Mouse (Mus musculus) lung, postnatal 25 days (tissue): ENCODE measurements around the gene BC049352.

ENCODE experiments used
- DNase-seq: peaks from one replicate; pipeline ENCODE4 v3.0.0; 2022; ENCODE audit warnings: low spot score

The BC049352 gene

DNA sequence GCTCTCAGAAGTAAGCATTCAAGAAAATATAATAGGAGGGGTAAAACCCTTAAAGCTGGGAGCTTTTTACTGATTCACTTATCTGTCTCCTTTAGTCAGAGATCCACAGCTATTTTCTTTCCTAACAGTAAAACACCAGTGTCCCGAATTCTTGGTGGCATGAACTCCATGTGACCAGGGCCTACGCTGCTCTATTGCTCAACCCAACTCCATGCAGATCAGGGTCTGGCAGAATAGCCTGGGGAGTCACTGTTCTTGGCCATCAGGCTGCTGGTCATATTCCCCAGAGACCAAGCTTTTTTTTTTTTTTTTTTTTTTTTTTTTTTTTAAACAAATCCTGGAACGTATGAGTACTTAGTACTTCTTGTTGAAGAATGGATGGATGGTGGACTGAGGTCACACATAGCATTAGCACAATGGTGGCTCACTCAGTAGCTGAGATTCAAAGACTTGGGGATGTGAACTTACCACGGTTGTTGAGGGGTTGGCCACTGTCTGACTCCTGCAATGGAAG, 7.9 kb downstream of the BC049352 start:
- DNase-seq: no peak

- no peak for DNase-seq
Measured at GRCm38 (mm10) chr9:45195468-45195867, 13.7 kb downstream of the BC049352 start.

DNA sequence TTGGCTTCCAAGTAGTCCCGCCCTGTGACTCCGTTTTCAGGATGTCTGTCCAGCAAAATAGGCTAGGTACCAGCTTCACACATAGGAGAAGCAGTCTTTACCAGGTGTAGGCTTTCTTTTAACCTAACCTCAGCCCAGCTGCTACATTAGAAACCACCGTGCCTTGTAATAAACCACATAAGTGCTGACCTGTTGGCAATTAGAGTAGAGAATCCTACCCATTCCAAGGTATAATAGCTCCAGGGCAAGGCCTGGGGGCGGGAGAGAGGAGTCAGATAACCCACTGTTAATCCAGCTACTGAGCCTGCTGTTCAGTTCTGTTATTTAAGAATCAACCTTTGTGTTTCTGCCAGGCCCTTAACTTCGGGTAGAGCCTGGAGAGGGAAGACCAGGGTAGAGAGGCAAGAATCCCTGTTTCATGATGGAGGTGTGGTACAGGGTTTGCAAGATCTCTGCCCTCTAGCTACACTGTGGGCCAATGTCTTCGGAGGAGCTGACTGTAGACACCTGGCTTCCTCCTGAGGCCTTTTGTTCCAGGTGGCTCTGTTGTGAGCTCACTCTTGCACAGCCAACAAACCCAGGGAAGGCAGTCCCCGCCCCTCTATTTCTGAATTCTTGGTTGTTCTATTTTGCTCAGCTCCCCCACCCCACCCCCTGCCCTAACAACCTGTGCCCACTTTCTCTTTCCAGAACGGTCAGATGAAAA, 14.5 kb downstream of the BC049352 start:
- DNase-seq: no peak

DNA sequence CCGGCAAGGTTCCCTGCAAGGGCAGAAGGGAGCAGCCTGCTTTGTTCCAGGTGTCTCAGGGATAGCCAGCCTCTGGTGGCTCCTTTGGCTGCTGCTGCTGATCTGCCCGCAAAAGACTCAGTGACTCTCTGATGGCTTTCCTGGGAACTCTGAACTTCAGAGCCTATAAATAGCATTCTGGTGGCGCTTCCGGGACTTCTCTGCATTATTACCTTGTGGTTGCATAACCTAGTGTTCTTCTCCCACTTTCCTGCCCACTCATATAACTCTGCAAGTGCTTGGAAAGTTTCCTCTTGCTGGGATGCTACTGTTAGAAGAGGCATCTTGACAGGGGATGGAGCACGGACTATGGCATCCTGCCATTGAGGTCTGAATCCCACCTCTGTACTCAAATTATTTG, 15.7 kb downstream of the BC049352 start:
- DNase-seq: no peak

GRCm38 (mm10) chr9:45201319-45201947, 19.6 kb downstream of the BC049352 start:
- peak; percentile 80 for DNase-seq

- no peak for DNase-seq
Measured at GRCm38 (mm10) chr9:45202021-45202798, 20.4 kb downstream of the BC049352 start.

GRCm38 (mm10) chr9:45203797-45204410, 22.1 kb downstream of the BC049352 start, which contains the start of gene Tmprss4:
Gene Tmprss4 (minus strand): TSS chr9:45204092.
- peak; percentile 86 for DNase-seq

GRCm38 (mm10) chr9:45205143-45205542, 23.3 kb downstream of the BC049352 start:
- DNase-seq: no peak

DNA sequence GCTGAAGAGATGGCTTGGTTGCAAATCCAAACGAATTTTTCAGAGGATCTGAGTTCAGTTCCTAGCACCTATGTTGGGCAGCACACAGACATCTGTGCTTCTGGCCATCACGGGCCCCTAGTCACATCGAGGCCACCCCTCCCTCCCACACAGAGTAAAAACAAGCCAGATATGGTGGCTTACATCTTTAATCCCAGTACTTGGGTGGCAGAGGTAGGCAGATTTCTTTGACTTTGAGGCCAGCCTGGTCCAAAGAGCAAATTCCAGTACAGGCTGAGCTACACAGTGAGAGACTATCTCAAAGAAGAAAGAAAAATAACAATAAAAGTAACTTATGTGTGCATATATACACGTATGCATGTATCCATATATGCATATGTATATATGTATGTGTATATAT, 24.3 kb downstream of the BC049352 start:
- DNase-seq: no peak

- DNase-seq: no peak
Measured at GRCm38 (mm10) chr9:45207015-45207743, 25.4 kb downstream of the BC049352 start.

GRCm38 (mm10) chr9:45212001-45212400, 30.2 kb downstream of the BC049352 start:
- DNase-seq: no peak

GRCm38 (mm10) chr9:45215526-45216179, 33.8 kb downstream of the BC049352 start:
- no peak for DNase-seq

- no peak for DNase-seq
Measured at GRCm38 (mm10) chr9:45219644-45220043, 37.8 kb downstream of the BC049352 start.

GRCm38 (mm10) chr9:45221567-45221966, 39.8 kb downstream of the BC049352 start:
- DNase-seq: peak; percentile 90

GRCm38 (mm10) chr9:45229359-45229758, 47.6 kb downstream of the BC049352 start:
- no peak for DNase-seq

DNA sequence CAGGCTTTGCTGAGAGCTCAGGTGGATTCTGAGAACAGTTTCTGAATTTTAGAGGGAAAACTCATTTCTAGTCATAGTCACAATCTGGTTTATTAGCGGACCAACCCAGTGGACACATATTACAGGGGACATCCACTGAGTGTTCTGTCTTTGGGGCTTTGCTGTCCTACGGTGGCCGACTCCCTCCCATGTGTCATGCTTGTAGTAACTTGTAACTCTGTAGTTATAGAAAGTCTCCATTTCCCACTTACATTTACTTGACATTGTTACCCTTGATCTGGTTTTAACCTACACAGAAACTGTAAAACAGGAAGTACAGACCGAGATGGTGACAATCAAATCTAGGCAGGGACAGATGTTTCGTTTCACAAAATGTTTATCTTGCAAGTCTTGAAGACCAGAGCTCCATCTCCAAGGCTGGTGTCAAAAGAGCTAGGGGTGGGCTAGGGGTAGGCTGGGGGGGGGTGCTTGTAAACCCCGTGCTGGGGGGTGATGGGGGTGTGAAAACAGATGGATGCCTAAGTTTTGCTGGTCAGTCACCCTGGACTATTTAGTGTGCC, 53.9 kb downstream of the BC049352 start:
- peak; percentile 36 for DNase-seq

GRCm38 (mm10) chr9:45236744-45237143, 54.9 kb downstream of the BC049352 start:
- no peak for DNase-seq

GRCm38 (mm10) chr9:45241397-45241796, 59.6 kb downstream of the BC049352 start:
- peak; percentile 47 for DNase-seq

DNA sequence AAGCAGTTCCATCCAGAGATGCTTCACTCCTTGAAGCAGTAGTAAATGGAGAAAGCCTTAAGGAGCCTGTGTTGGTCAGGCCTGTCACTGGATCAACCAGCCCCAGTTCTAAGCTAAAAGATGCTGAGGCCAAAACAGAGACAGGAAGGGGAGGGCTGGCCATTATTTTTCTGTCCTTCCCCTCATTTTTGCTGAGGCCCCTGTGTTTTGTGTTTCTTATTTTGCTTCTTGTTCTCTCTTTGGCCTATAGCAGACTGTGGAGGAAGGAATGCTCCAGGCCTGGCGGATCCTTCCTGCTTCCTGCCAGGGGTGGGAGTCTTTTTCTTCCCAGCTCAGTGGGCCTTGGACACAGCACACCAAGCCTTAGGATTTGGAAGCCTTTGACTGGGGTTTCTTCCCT, 63.6 kb downstream of the BC049352 start:
- DNase-seq: no peak

- peak; percentile 73 for DNase-seq
Measured at GRCm38 (mm10) chr9:45246060-45246459, 64.3 kb downstream of the BC049352 start.

- peak; percentile 34 for DNase-seq
Measured at GRCm38 (mm10) chr9:45247536-45247935, 65.7 kb downstream of the BC049352 start.
